Mouse (Mus musculus): ENCODE measurements at regions not wholly inside any gene's neighbourhood (a gene's known extent, or its start where the extent isn't known, plus 50 kb on each side); places are given as distances from the start of the nearest gene placed in this dataset.
"Not testable (repeated sequence)": the region's sequence is repeated elsewhere in the genome, so short reads cannot be mapped to it uniquely, and the experiment has no call there.

DNA sequence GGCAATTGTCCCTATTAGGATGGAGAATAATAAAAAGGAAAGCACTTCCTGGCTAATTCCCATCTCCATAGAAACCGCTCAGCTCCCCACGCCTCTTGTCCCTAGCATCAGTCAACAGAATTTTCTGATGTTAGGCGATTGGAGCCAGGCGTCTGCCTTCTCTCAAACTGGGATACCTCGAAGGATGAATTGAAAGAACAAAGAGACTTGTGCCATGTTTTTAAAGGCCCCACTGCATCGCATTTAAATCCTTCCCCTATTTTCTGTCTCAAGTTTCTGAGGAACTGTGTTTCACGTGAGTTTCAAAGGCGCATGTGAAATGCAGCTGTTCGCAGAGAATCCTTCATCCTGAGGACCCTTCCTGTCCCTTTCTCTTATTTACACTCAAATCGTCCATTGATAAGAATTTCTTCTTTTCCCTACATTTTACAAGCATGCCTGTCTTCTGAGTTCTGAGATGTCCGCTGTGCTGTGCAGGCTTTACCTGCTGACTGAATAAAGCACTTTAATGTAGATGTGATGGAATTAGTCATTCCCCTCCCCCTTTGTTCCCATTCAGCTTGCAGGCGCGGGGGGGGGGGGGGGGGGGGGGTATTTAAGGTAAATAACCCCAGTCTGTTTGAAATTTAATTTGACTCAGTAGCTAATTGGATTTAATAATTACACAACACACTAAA is 1163.3 kb downstream of the A830018L16Rik start:
- DNase-seq (ENCODE audit: low read depth): peak; percentile 80
- TF ChIP-seq CTCF (IDR thresholded peaks at IDR 0.05; ENCODE audit: borderline replicate concordance, extremely low read depth, insufficient read depth, insufficient read length) (no peak), POLR2A (IDR thresholded peaks at IDR 0.05; ENCODE audit: borderline replicate concordance, extremely low read depth, insufficient read depth, insufficient read length, poor library complexity, severe bottlenecking) (no peak)

DNA sequence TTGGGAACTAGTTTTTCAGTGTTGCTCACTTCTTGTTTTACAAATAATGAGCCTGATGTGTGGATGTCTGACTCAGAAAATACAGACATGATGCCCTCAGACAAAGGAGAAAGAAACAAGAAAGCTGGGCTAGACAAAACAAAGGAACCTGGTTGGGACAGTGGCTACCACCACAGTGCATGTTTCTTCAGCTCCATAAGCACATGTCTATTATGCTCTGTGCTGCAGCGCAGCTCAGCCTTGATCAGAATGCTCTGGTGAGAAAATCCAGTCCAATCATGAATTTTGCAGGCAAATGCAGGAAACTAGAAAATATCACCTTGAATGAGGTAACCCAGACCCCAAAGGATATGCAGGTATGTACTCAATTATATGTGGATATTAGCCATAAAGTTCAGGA is 1164.1 kb downstream of the A830018L16Rik start:
- peak; percentile 17 for DNase-seq (ENCODE audit: low read depth)
- TF ChIP-seq CTCF (IDR thresholded peaks at IDR 0.05; ENCODE audit: borderline replicate concordance, extremely low read depth, insufficient read depth, insufficient read length) (no peak), POLR2A (IDR thresholded peaks at IDR 0.05; ENCODE audit: borderline replicate concordance, extremely low read depth, insufficient read depth, insufficient read length, poor library complexity, severe bottlenecking) (no peak)

DNA sequence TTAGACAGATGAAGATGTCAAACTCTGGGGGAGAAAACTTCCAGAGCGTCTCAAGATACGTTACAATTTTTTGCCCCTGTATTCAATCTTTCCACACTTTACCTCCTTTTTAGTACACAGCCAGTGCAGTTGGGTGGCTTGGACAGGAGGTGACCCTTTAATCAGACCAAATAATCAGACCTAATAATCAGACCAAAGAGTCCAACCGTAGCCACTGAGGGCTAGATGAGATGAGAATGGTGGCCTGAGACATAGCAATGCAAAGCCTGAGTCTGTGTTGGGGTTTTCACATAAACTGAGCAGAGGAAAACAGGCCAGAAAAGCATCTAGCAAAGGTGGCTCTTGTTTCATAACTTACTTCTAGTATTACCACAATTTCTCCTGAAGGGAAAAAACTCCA is 1169.1 kb downstream of the A830018L16Rik start:
- no peak for TF ChIP-seq POLR2A (IDR thresholded peaks at IDR 0.05; ENCODE audit: borderline replicate concordance, extremely low read depth, insufficient read depth, insufficient read length, poor library complexity, severe bottlenecking)
- no peak for TF ChIP-seq CTCF (IDR thresholded peaks at IDR 0.05; ENCODE audit: borderline replicate concordance, extremely low read depth, insufficient read depth, insufficient read length)
- DNase-seq (ENCODE audit: low read depth): no peak

DNA sequence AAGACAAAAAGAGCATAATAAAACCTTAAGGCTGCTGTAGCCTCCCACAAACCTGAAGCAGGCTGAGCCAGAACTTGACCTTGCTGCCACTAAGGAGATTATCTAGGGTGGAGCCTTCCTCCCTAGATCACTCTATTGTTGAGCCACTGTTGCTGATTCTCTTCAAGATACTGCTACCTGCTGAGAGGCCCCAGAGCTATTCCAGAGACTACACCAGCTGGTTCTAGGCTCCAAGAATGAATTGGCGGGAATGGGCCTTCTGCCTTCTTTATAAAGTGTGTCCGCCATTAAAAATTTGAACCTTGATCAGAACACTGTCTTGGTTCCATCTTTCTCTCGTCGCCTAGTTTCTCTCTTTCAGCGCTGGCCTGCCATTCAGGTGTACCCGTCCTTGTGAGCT is 1173.1 kb downstream of the A830018L16Rik start:
- DNase-seq (ENCODE audit: low read depth): not testable (repeated sequence)

DNA sequence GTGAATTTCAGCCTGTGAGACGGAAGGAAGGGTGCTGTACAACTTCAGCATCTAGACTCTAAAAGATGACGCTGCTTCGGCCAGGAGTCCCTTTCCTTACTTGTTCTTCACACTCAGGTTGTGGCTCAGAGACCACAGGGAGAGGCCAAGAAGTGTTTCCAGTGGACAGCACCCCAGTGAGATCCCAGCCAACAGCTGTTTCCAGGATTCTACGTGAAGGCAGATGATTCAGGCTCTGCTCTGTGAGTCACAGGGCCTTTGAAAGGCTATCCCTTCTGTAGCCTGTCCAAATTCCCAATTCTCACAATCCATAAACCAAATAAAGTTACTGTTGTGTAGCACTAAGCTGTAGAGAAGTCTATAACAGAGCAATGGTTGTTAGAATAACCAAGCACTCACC is 1198.2 kb downstream of the A830018L16Rik start:
- no peak for DNase-seq (ENCODE audit: low read depth)
- TF ChIP-seq CTCF (IDR thresholded peaks at IDR 0.05; ENCODE audit: borderline replicate concordance, extremely low read depth, insufficient read depth, insufficient read length): no peak
- TF ChIP-seq POLR2A (IDR thresholded peaks at IDR 0.05; ENCODE audit: borderline replicate concordance, extremely low read depth, insufficient read depth, insufficient read length, poor library complexity, severe bottlenecking): no peak

DNA sequence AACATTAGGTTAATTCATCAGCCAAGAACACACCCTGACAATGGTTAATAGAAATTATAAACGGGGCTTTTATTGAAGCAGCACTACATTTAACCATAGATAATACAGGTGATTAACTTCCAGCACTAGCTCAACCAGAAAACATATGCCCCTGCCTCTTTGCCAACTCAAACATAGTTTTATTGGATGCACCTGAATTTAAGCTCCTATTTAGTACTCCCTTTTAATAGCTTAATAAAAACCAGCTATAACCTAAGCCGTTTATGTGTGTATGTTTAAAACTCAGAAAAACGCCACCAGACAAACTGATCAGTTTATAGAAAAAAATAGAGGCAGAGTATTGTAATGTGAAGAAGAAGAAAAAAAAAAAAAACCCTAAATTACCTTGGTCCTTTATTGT is 1201.4 kb downstream of the A830018L16Rik start:
- TF ChIP-seq POLR2A (IDR thresholded peaks at IDR 0.05; ENCODE audit: borderline replicate concordance, extremely low read depth, insufficient read depth, insufficient read length, poor library complexity, severe bottlenecking): no peak
- TF ChIP-seq CTCF (IDR thresholded peaks at IDR 0.05; ENCODE audit: borderline replicate concordance, extremely low read depth, insufficient read depth, insufficient read length): no peak
- DNase-seq (ENCODE audit: low read depth): no peak

DNA sequence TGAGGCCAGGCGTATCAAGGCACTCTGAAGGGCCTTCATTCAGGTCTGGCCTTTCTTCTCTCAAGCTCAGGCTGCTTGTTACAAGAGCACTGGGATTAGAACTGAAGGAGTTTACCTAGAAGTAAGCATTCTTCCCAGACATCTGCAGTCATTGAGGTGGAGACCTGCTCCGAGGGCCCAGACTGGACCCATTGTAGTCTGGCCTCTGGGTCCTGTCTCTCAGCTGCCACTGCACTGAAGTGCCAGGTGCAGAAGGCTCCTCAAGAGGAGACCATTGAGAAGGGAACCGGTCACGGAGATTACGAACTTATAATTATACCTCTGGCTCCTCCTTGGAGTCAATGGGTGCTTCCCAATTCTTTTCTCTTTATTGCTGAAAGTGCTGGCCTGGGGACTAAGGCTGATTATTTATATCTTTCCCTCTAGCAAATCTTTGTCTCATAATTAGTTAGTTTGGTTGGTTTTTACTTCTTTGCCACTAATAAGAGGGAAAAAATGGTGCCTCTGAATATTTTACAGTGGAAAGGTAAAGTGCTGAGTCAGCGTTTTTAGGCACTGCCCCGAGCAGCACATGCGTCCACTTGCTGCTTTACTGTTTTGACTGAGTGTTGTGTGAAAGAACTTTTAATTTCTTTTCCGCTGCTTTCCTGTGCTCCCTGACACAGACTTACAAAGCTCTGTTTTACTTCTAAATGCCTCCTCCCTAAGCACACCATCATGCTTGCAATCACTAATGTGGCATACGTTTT is 1202.0 kb downstream of the A830018L16Rik start:
- peak; percentile 14 for DNase-seq (ENCODE audit: low read depth)
- TF ChIP-seq CTCF (IDR thresholded peaks at IDR 0.05; ENCODE audit: borderline replicate concordance, extremely low read depth, insufficient read depth, insufficient read length) (no peak), POLR2A (IDR thresholded peaks at IDR 0.05; ENCODE audit: borderline replicate concordance, extremely low read depth, insufficient read depth, insufficient read length, poor library complexity, severe bottlenecking) (no peak)

DNA sequence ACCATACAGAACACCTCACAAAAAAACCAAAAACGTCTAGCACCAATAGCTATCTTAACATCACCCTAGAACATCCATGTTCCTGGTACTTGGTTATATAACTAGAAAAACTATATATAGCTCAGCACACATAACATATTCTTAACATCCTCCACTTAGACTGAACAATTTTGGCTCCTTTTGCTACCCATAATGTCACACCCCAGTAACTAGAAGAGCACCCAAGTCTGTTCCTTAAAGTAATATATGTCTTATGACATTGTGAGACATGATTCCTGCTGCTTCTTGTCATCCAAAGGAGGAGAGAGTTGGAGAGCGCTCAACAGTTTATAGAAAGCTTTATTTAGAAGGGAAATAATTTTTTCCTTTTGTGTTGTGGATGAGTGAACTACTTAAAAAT is 1206.1 kb downstream of the A830018L16Rik start:
- no peak for DNase-seq (ENCODE audit: low read depth)
- no peak for TF ChIP-seq POLR2A (IDR thresholded peaks at IDR 0.05; ENCODE audit: borderline replicate concordance, extremely low read depth, insufficient read depth, insufficient read length, poor library complexity, severe bottlenecking)

DNA sequence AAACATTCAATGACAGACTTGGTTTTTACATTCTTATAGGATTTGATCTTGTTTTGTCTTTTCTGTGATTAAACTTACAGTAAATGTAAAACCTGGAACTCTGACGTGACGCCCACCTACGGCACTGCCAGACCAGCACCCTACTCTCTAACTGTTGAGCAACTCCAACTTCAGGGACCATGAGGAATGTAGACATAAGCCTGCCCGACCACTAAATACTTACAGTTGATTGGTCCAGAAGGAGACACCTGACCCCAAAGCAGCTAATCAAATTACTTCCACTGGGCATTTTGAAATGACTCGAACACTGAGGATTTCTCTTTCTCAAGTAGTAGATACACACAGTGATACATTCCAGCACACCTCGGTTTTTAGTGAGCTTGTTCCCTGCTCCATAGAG is 1206.9 kb downstream of the A830018L16Rik start:
- TF ChIP-seq CTCF (IDR thresholded peaks at IDR 0.05; ENCODE audit: borderline replicate concordance, extremely low read depth, insufficient read depth, insufficient read length) (no peak), POLR2A (IDR thresholded peaks at IDR 0.05; ENCODE audit: borderline replicate concordance, extremely low read depth, insufficient read depth, insufficient read length, poor library complexity, severe bottlenecking) (no peak)
- no peak for DNase-seq (ENCODE audit: low read depth)

DNA sequence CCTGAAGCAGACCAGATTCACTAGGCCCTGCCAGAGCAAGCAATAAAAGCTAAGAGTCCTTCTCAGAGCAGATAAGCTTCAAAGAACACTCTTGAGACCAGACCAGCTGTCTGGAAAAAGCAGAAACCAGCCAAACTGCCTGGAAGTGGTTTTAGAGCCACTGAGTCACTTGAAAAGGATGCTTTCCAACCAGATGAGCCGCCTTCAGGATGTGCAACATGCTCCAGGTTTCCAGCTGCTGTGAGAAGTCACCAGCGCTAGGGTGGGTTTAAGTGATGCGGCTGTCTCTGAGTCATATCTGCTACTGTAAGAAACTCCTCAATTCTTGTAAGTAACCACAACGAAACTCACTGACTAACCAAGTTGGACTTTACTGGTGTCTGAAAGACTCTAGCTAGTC is 1209.3 kb downstream of the A830018L16Rik start:
- TF ChIP-seq CTCF (IDR thresholded peaks at IDR 0.05; ENCODE audit: borderline replicate concordance, extremely low read depth, insufficient read depth, insufficient read length) (no peak), POLR2A (IDR thresholded peaks at IDR 0.05; ENCODE audit: borderline replicate concordance, extremely low read depth, insufficient read depth, insufficient read length, poor library complexity, severe bottlenecking) (no peak)

DNA sequence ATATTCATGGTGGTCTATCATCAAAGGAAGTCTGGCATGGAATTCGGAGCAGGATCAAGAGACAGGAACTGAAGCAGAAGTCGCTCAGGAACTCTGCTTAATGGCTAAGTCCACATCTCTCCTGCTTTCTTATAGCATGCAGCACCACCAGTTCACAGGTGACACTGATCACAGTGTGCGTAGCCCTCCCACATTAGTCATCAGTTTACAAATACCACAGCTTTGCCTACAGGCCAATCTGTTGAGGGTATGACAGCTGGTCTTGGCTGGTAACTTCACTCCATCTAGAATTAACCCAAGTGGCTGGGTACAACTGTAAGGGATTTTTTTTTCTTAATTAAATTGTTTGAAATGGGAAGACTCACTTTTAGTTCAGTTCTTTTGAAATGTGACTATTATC is 1219.1 kb downstream of the A830018L16Rik start:
- TF ChIP-seq POLR2A (IDR thresholded peaks at IDR 0.05; ENCODE audit: borderline replicate concordance, extremely low read depth, insufficient read depth, insufficient read length, poor library complexity, severe bottlenecking): no peak
- no peak for TF ChIP-seq CTCF (IDR thresholded peaks at IDR 0.05; ENCODE audit: borderline replicate concordance, extremely low read depth, insufficient read depth, insufficient read length)
- no peak for DNase-seq (ENCODE audit: low read depth)

More for the DNA sequence above, 1209.3 kb downstream of the A830018L16Rik start:
- DNase-seq (ENCODE audit: low read depth): no peak
